Mouse (Mus musculus): ENCODE results near the gene Ciao2b. TPM values are rescaled to one million over a fixed set of nuclear protein-coding genes. Genes with fewer than 3 reads are reported as not detected.

The Ciao2b gene
- total and polyA plus RNA-seq, 3 experiments, result 58.1 to 66.9 (median 63.9) TPM

DNA sequence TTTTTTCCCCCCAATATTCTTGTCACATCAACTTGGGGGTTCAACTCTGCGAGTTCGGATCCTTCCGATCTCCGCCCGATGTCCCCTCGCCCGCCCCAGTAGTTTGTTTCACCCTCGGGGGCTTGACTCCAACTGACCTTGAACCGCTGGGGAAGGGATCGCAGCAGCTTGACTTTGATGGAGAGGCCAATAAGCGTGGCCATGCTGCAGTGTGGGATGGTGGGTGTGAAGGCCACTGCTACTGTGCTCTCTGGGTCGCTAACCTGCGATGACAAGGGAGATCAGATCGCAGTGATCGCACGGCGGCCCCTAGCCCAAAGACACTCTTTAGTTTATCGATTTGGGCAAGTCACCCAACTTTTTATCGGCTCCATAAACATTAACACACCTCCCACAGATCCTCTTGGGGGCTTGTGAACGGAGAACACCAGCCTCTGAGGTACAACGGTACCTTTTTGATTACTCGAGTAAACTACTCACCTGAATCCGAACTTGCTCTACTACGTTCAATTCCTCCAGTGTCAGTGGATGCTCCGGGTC, 864 bp downstream of the Ciao2b start:
- no peaks in the 10 kb centered on the region for H3K36me3 ChIP-seq (ENCODE audit: control insufficient read depth, insufficient read depth, low read length)
- no peaks in the 10 kb centered on the region for H3K27me3 ChIP-seq (ENCODE audit: control insufficient read depth, insufficient read depth, low read length)
- H3K79me2 ChIP-seq (replicated peaks; ENCODE audit: control insufficient read depth, insufficient read depth, low read length), result no peaks in the 10 kb centered on the region
- intact Hi-C loops (cut with DNase I), result loop anchor here (1.0 to 5.0 kb wide), 2 partner anchors 11 to 109 kb away; partner anchors contain the start of genes Car7 and Nae1
- H3K27ac ChIP-seq, result peak overlapping the region; percentile 97
- H3K9ac ChIP-seq (ENCODE audit: low read depth, low read length), result peak overlapping the region; percentile 83
- 6% methylated on average over 25 of the region's 25 CpGs for WGBS
- H3K4me1 ChIP-seq (ENCODE audit: control insufficient read depth, insufficient read depth, low read length), result peaks cover 8% of the 10 kb centered on the region
- TF ChIP-seq POLR2A (IDR thresholded peaks at IDR 0.05; ENCODE audit: insufficient read depth, low read depth, low read length) (no peak), EP300 (IDR thresholded peaks at IDR 0.05; ENCODE audit: insufficient read depth, low read depth, low read length) (no peak), CTCF (IDR thresholded peaks at IDR 0.05) (no peak)
- H3K4me3 ChIP-seq, result peak overlapping the region; percentile 97
- no peak for DNase-seq

DNA sequence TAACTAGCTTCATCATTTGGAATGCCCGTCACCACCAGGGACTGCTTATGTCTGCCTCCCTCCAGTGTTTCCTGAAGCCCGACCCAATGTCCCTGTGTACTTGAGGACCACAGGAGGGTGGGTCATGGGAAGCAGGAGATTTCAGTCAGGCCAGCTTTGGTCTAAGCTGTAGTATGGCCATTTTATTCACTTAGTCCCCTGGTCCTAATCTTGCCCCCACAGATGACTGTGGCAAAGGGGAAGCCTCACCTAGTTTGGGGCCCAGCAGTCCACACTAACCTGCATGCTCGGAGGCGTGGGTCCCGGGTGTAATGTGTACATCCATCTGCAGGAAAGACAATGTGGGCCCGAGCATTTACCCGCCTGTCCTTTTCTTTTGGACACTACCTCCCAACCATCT, 1.5 kb downstream of the Ciao2b start:
- Histone ChIP-seq H3K27ac (no peak overlapping the region), H3K79me2 (replicated peaks; ENCODE audit: control insufficient read depth, insufficient read depth, low read length) (no peaks in the 10 kb centered on the region), H3K36me3 (ENCODE audit: control insufficient read depth, insufficient read depth, low read length) (peaks cover 2% of the 10 kb centered on the region; the same call in 1 of the 2 replicates), H3K4me3 (no peak overlapping the region), H3K9ac (ENCODE audit: low read depth, low read length) (no peak overlapping the region), H3K27me3 (ENCODE audit: control insufficient read depth, insufficient read depth, low read length) (no peaks in the 10 kb centered on the region), H3K4me1 (ENCODE audit: control insufficient read depth, insufficient read depth, low read length) (peaks cover 8% of the 10 kb centered on the region)
- TF ChIP-seq POLR2A (IDR thresholded peaks at IDR 0.05; ENCODE audit: insufficient read depth, low read depth, low read length) (no peak), CTCF (IDR thresholded peaks at IDR 0.05) (no peak), EP300 (IDR thresholded peaks at IDR 0.05; ENCODE audit: insufficient read depth, low read depth, low read length) (no peak)
- 68% methylated on average over 7 of the region's 7 CpGs for WGBS
- intact Hi-C loops (cut with DNase I), result loop anchor here (5.0 kb wide), 1 partner anchor 108 kb away; the partner anchor contains the start of genes Car7 and Nae1
- DNase-seq, result no peak

DNA sequence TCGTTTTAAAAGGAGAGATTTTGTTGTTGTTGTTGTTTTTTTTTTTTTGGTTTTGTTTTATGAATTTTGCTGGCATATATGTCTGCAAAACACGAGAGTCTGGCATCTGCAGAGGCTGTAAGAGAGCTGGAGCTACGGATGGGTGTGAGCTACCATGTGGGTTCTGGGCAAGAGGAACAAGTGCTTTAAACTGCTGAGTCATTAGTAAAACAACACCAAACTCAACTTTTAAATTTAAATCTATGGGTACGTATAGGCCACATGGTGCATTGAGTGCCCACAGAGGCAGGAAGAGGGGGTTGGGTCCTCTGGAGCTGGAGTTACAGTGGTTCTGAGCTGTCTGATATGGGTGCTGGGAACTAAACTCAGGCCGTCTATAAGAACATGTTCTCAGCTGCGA, 3.8 kb downstream of the Ciao2b start:
- WGBS, result 92% methylated on average over 6 of the region's 6 CpGs
- intact Hi-C loops (cut with DNase I), result no loop called here
- H3K4me1 ChIP-seq (ENCODE audit: control insufficient read depth, insufficient read depth, low read length), result peaks cover 9% of the 10 kb centered on the region
- peak in 1 of 2 experiments; percentile 1 for DNase-seq
- H3K9ac ChIP-seq (ENCODE audit: low read depth, low read length), result no peak overlapping the region
- no peaks in the 10 kb centered on the region for H3K27me3 ChIP-seq (ENCODE audit: control insufficient read depth, insufficient read depth, low read length)
- H3K27ac ChIP-seq, result no peak overlapping the region
- H3K79me2 ChIP-seq (replicated peaks; ENCODE audit: control insufficient read depth, insufficient read depth, low read length), result no peaks in the 10 kb centered on the region
- TF ChIP-seq POLR2A (IDR thresholded peaks at IDR 0.05; ENCODE audit: insufficient read depth, low read depth, low read length), result no peak
- TF ChIP-seq CTCF (IDR thresholded peaks at IDR 0.05), result no peak
- TF ChIP-seq EP300 (IDR thresholded peaks at IDR 0.05; ENCODE audit: insufficient read depth, low read depth, low read length), result no peak
- peaks cover 2% of the 10 kb centered on the region; the same call in 1 of the 2 replicates for H3K36me3 ChIP-seq (ENCODE audit: control insufficient read depth, insufficient read depth, low read length)
- H3K4me3 ChIP-seq, result no peak overlapping the region

DNA sequence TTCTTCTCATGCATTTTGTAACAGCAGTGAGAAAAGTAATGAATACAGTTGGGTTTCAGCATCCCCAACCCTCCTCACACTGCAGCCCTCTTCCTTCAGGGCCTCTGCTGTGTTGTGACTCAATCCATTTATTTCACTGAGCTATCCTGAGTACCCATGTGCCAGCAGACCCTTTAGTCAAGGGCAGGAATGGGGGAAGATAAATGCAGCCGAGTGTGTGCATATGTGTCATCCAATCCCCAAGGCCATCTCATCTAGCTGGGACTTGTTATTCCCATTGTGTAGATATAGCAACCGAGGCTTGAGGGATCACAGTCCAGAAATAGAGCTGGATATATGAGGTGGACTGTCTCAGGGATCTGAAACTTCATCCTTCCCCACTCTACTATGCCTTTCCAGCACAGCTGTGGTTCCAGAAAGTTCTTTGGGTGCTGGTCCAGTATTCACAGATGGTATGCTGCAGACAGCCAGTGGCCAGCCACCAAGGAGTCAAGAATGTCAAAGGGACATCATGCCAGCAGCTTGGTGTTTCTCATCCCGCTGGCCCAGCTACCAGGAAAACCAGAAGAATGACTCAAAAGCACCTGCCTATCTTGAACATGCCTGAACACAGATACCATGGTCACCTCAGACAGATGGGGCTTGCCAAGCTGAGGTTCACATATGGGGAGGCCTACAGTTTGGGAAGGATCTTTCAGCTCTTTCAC, 6.6 kb downstream of the Ciao2b start:
- H3K4me1 ChIP-seq (ENCODE audit: control insufficient read depth, insufficient read depth, low read length), result peaks cover 3% of the 10 kb centered on the region
- 65% methylated on average over 3 of the region's 3 CpGs for WGBS
- H3K4me3 ChIP-seq, result no peak overlapping the region
- peak; percentile 3 to 15 for DNase-seq
- H3K36me3 ChIP-seq (ENCODE audit: control insufficient read depth, insufficient read depth, low read length), result peaks cover 2% of the 10 kb centered on the region; the same call in 1 of the 2 replicates
- intact Hi-C loops (cut with DNase I), result no loop called here
- H3K27me3 ChIP-seq (ENCODE audit: control insufficient read depth, insufficient read depth, low read length), result no peaks in the 10 kb centered on the region
- TF ChIP-seq CTCF (IDR thresholded peaks at IDR 0.05), result no peak
- TF ChIP-seq POLR2A (IDR thresholded peaks at IDR 0.05; ENCODE audit: insufficient read depth, low read depth, low read length), result no peak
- no peak for TF ChIP-seq EP300 (IDR thresholded peaks at IDR 0.05; ENCODE audit: insufficient read depth, low read depth, low read length)
- no peaks in the 10 kb centered on the region for H3K79me2 ChIP-seq (replicated peaks; ENCODE audit: control insufficient read depth, insufficient read depth, low read length)
- no peak overlapping the region; the same call in 1 of the 2 replicates for H3K27ac ChIP-seq
- H3K9ac ChIP-seq (ENCODE audit: low read depth, low read length), result no peak overlapping the region

DNA sequence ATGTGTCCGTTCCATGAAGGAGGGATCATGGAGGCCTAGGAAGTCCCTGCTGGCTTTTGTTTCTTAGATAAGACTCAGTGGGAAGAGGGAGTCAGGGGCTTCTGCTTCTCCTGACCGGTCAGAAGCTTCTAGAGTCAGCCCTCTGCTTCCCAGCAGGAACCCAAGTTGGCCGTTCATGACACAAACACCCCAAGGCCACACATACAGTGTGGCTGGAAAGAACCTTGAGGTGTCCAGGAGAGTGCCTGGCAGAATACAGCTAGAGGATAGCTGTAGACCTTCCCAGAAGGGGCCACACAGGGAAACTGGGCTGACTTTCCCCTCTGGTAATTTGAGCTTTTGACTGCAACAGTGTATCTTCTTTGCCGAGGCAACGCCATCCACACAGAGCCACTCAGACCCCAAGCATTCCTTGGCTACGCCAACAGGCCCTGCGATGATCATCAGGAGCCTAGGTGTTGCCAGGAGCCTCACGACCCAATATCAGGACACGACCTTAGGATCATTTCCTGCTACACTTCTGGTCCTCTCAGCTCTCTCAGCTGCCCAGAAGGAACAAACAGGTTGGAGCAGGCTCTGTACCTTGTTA, 8.5 kb downstream of the Ciao2b start:
- Histone ChIP-seq H3K4me1 (ENCODE audit: control insufficient read depth, insufficient read depth, low read length) (peaks cover 8% of the 10 kb centered on the region), H3K79me2 (replicated peaks; ENCODE audit: control insufficient read depth, insufficient read depth, low read length) (no peaks in the 10 kb centered on the region), H3K36me3 (ENCODE audit: control insufficient read depth, insufficient read depth, low read length) (peaks cover 7% of the 10 kb centered on the region), H3K9ac (ENCODE audit: low read depth, low read length) (no peak overlapping the region), H3K27me3 (ENCODE audit: control insufficient read depth, insufficient read depth, low read length) (no peaks in the 10 kb centered on the region), H3K4me3 (no peak overlapping the region), H3K27ac (peak overlapping the region; percentile 82)
- 0 out of 2 replicates have a peak, but pooled peaks have one; percentile 64 for TF ChIP-seq EP300 (IDR thresholded peaks at IDR 0.05; ENCODE audit: insufficient read depth, low read depth, low read length)
- no peak for TF ChIP-seq CTCF (IDR thresholded peaks at IDR 0.05)
- intact Hi-C loops (cut with DNase I), result no loop called here
- WGBS, result 46% methylated on average over 9 of the region's 9 CpGs
- DNase-seq, result peak; percentile 31 to 66

DNA sequence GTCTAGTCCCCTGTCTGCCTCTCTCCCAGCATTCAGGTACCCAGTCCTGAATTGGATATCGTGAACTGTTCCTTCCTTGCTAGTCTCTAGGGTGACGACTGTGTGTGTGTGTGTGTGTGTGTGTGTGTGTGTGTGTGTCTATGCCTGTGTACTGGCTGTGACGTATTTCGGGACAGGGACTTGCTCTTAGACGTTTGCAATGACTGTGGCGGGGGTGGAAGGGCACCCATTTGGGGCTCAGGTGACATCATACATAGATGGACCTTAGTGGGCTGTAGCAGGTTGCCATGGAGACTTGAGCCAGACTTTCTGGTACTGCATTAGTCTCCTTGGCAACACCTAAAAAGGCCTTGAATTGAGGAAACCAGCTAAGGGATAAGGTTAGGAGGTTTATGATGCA, 9.3 kb downstream of the Ciao2b start:
- peaks cover 11% of the 10 kb centered on the region for H3K4me1 ChIP-seq (ENCODE audit: control insufficient read depth, insufficient read depth, low read length)
- DNase-seq, result peak; percentile 6 to 23

More for the DNA sequence above, 9.3 kb downstream of the Ciao2b start:
- Histone ChIP-seq H3K4me3 (no peak overlapping the region), H3K79me2 (replicated peaks; ENCODE audit: control insufficient read depth, insufficient read depth, low read length) (no peaks in the 10 kb centered on the region), H3K36me3 (ENCODE audit: control insufficient read depth, insufficient read depth, low read length) (peaks cover 13% of the 10 kb centered on the region), H3K27ac (peak overlapping the region; percentile 90), H3K27me3 (ENCODE audit: control insufficient read depth, insufficient read depth, low read length) (no peaks in the 10 kb centered on the region), H3K9ac (ENCODE audit: low read depth, low read length) (no peak overlapping the region; the same call in 1 of the 2 replicates)
- TF ChIP-seq POLR2A (IDR thresholded peaks at IDR 0.05; ENCODE audit: insufficient read depth, low read depth, low read length) (no peak), CTCF (IDR thresholded peaks at IDR 0.05) (no peak), EP300 (IDR thresholded peaks at IDR 0.05; ENCODE audit: insufficient read depth, low read depth, low read length) (no peak)
- WGBS, result 67% methylated on average over 6 of the region's 6 CpGs
- intact Hi-C loops (cut with DNase I), result no loop called here

Data from heart, adult 2 months (tissue).